Mouse (Mus musculus) T-cell, adult 2 months (primary cell): Measurements from ENCODE around the gene Hltf.

Experiments used
- DNase-seq: peaks from one replicate; pipeline ENCODE4 v3.0.0; 2022; ENCODE audit warnings: low spot score

Hltf gene

DNA sequence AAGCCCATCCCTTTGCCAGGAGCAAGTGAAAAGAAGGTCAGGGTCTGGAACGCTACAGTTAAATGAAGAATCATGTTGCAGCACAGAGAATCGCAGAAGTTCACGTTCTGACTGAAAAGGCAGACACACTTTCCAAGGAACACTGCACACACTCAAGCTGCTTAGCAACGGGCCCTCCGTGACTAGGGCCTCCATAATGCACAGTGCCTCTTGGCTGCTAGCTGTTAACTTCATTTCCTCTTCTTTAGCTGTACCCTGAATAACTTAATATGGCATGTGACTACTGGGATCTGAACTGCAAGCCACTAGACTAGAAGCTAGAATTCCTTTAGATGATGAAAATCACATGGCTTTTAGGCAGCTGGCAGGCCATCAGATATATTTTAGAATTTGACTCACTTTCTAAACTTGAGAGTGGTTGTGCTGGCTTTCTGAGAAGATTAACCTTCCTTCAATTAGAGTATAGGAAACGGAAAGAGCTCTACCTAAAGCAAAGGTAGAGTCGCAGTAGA is 89.3 kb downstream of the Hltf start:
- DNase-seq: no peak

DNA sequence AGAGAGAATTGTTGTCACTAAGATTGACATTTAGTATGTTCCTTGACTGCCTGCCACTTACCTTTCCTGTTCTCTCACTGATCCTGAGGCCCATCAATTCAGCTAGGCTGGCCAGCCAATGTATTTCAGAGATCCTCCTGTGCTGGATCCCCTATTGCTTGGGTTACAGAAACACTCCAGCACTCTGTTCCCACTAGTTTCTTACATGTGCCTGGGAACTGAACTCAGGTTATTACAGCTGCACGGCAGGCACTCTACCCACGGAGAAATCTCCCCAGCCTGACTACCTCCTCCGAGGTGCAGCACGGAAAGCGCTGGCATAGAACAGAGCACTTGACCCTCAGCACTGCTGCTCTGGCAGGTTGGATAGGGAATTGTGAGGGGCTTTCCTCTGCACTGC is 90.0 kb downstream of the Hltf start:
- no peak for DNase-seq

- no peak for DNase-seq
These were observed 92.9 kb downstream of the Hltf start for GRCm38 (mm10) chr3:20150511-20150910.

DNA sequence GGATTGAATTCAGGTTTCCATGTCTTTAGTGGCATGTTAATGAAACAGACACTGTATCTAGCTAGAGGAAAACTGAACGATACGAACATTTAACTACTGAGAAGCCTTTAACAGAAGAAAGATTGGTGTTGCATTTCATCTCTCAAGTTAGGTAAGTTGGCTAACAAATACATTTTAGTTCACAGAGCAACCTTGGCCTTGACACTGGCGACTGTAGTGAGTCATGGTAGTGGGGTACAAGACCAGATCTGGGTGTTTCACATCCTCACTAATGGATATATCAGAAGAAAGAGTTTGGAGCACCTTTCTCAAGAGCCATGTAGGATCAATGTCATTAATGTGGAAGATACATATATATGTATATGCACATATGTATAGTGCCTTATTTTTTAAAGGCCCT is 94.0 kb downstream of the Hltf start:
- no peak for DNase-seq

GRCm38 (mm10) chr3:20154531-20155367 is 97.1 kb downstream of the Hltf start, which contains the start of gene Gyg:
Gene Gyg (minus strand): TSS chr3:20155317.
- peak; percentile 59 for DNase-seq

DNA sequence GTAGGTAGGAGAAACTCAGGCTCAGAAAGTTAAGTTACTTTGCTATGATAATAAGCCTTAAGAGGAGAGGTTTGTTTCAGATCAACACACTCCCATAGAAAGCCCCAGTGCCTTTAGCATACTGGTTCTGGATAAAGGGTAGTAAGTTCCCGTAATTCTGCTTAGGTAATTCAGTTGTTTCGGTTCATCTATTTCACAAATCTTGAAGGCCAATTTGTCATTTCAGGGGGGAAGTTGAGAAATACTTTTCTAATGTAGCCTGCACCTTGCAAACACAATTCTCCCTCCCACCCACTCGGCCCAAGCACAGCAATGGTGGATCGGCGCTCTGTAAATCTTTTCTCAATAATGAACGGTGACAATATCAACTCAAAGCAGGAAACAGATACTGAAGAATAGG is 97.9 kb downstream of the Hltf start:
- DNase-seq: no peak

GRCm38 (mm10) chr3:20167487-20167886 is 109.9 kb downstream of the Hltf start:
- no peak for DNase-seq
